Mouse (Mus musculus) limb, embryonic 15.5 days (tissue): ENCODE measurements around the gene Adnp. TPM values are rescaled to one million over a fixed set of nuclear protein-coding genes. Genes with fewer than 3 reads are reported as not detected.

ENCODE experiments used
- ATAC-seq: fragments of 200-750 bp; cut with Nextera tagmentation; 2 replicates; pipeline ENCODE4 v1.8.0; 2017; ENCODE audit warnings: low read depth, moderate TSS enrichment; ENCODE audit not compliant: insufficient number of reproducible peaks, low FRiP score, low TSS enrichment
- H3K27ac ChIP-seq: fragments of 300-500 bp; sonication (generic); 2 replicates; pipeline ENCODE4 v1.5.1; 2015; ENCODE audit warnings: moderate library complexity, mild to moderate bottlenecking, inconsistent platforms
- H3K27me3 ChIP-seq: fragments of 300-500 bp; sonication (generic); 2 replicates; pipeline ENCODE4 v1.6.1; 2015; ENCODE audit warnings: inconsistent platforms
- H3K36me3 ChIP-seq: fragments of 300-500 bp; sonication (generic); 2 replicates; pipeline ENCODE4 v1.6.1; 2015; ENCODE audit warnings: inconsistent platforms
- H3K4me1 ChIP-seq: fragments of 300-500 bp; sonication (generic); 2 replicates; pipeline ENCODE4 v1.6.1; 2015; ENCODE audit warnings: inconsistent platforms
- H3K4me2 ChIP-seq: fragments of 300-500 bp; sonication (generic); 2 replicates; pipeline ENCODE4 v1.6.1; 2015; ENCODE audit warnings: mild to moderate bottlenecking, inconsistent platforms
- H3K4me3 ChIP-seq: fragments of 300-500 bp; sonication (generic); 2 replicates; pipeline ENCODE4 v1.5.1; 2015; ENCODE audit warnings: mild to moderate bottlenecking, inconsistent platforms
- H3K9ac ChIP-seq: fragments of 300-500 bp; sonication (generic); 2 replicates; pipeline ENCODE4 v1.6.1; 2015; ENCODE audit warnings: inconsistent platforms
- H3K9me3 ChIP-seq: fragments of 300-500 bp; sonication (generic); 2 replicates; pipeline ENCODE4 v1.6.1; 2016; ENCODE audit warnings: inconsistent platforms
- WGBS: fragments of 180-500 bp; shearing (Covaris S2); methylation state at CpG from one replicate; pipeline ENCODE4 v1.1.7; 2015; 5-methylcytosine and 5-hydroxymethylcytosine counted together
- polyA plus RNA-seq: library from polyadenylated mRNA; unstranded; fragments of >200 nt; fragmentation: Nextera tagmentation; extraction: Ambion mirVana; gene quantifications from 2 replicates; pipeline ENCODE4 v1.2.1, GENCODE M21; 2015

The Adnp gene
- polyA plus RNA-seq, 1 experiment from 2014 or later: 3.6 TPM

DNA sequence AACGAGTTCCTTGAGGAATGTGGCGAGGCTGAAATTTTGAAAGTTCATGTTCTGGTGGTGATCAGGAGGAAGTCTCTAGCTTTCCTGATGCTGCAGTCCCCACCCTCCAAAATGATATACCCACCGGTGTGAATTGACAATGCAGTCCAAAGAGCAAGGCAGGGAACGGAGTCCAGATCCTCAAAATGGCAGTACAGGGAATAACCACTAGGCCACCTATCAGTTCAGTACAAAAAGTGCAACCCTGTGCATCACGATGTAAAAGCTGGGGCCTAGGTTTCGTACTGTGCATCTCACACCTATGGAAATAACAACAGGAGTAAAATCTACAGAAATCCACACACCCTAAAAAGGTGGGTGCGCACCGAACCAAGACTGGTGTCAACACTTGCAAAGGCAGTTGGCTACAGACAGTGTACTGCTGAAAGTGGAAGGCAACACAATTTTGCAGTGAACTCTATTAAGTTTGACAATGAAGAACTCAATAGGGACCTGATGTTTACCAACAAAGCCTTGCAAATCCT is 2.4 kb downstream of the Adnp start:
- 75% methylated on average over 8 of the region's 8 CpGs for WGBS
- peaks cover 19% of the 10 kb centered on the region for H3K36me3 ChIP-seq
- peak overlapping the region; percentile 62 for H3K4me2 ChIP-seq

DNA sequence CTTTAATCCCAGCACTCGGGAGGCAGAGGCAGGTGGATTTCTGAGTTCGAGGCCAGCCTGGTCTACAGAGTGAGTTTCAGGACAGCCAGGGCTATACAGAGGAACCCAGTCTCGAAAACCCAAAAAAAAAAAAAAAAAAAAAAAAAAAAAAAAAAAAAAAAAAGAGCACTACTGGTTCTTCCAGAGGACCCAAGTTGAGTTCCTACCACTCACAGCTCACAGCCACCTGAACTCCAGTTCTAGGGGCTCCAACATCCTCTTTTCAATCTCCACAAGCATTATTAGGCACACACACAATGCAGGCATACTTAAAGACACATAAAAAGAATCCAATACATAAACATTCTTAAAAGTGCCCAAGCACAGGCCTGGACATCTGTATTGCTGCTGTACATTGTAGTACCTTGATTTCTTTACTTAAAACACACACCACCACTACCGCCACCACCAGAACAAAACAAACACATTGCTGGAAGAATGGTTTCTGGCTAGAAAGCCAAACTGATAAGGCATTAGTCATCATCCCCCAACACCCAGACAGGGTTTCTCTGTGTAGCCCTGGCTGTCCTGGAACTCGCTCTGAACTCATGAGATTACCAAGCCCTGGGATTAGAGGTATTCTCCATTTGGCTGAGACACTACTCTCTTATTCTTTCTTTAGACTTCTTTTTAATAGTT is 6.8 kb downstream of the Adnp start:
- Histone ChIP-seq H3K4me3 (no peak overlapping the region), H3K4me2 (no peak overlapping the region), H3K36me3 (peaks cover 16% of the 10 kb centered on the region), H3K9me3 (no peaks in the 10 kb centered on the region), H3K27me3 (no peaks in the 10 kb centered on the region), H3K27ac (no peak overlapping the region), H3K4me1 (peaks cover 30% of the 10 kb centered on the region), H3K9ac (no peak overlapping the region)
- 78% methylated on average over 4 of the region's 5 CpGs for WGBS
- no peak for ATAC-seq

More for the DNA sequence above, 2.4 kb downstream of the Adnp start:
- H3K9me3 ChIP-seq: no peaks in the 10 kb centered on the region
- no peaks in the 10 kb centered on the region for H3K27me3 ChIP-seq
- peak overlapping the region; percentile 98 for H3K4me3 ChIP-seq
- peaks cover 25% of the 10 kb centered on the region for H3K4me1 ChIP-seq
- H3K27ac ChIP-seq: no peak overlapping the region
- H3K9ac ChIP-seq: no peak overlapping the region
- ATAC-seq: no peak

DNA sequence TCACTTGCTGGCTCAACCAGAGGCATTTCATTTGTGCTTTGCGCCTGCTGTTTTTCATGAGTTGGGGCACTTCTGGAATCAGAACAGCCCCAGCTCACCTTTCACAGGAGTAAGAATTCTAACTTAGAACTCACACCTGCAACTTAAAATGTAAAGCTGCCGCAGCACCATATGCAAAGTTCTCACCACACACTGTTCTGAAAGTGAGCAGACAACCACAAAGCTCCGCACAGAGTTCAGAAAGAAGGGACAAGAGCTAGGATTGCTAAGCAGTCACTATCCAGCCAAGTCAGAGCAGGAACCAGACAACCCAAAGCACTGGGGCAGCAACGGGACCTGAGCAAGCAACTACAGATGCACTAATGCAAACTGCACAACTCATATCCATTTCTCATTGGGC is 7.4 kb downstream of the Adnp start:
- ATAC-seq: no peak
- Histone ChIP-seq H3K27me3 (no peaks in the 10 kb centered on the region), H3K4me1 (peaks cover 24% of the 10 kb centered on the region), H3K4me2 (no peak overlapping the region), H3K27ac (peak overlapping the region; percentile 22; the same call in 1 of the 2 replicates), H3K36me3 (peaks cover 16% of the 10 kb centered on the region), H3K4me3 (no peak overlapping the region), H3K9ac (no peak overlapping the region), H3K9me3 (no peaks in the 10 kb centered on the region)
- 64% methylated on average over 4 of the region's 4 CpGs for WGBS

DNA sequence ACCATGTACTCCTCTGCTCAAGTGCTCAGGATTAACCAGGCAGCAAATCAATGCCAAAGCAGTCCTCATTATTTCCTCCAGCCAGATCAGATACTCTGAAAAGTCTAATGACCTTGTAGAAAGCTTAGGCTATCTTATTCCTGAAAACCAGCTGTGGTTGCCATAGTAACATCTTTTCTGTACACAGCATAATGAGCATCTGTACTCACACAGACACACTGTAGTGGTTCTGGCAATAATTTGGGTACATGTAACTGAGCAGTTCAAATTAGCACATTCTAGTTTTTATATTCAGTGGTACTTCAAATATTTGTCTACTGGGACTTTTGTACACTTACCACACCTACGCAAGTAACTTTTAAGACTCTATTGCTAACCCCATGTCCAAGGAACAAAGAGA is 8.5 kb downstream of the Adnp start:
- H3K27ac ChIP-seq: no peak overlapping the region
- no peak overlapping the region for H3K9ac ChIP-seq
- 67% methylated on average over 1 of the region's 1 CpGs for WGBS
- no peak overlapping the region for H3K4me3 ChIP-seq
- H3K9me3 ChIP-seq: no peaks in the 10 kb centered on the region
- no peak for ATAC-seq
- no peaks in the 10 kb centered on the region for H3K27me3 ChIP-seq
- H3K36me3 ChIP-seq: peaks cover 14% of the 10 kb centered on the region
- peaks cover 21% of the 10 kb centered on the region for H3K4me1 ChIP-seq
- no peak overlapping the region for H3K4me2 ChIP-seq

DNA sequence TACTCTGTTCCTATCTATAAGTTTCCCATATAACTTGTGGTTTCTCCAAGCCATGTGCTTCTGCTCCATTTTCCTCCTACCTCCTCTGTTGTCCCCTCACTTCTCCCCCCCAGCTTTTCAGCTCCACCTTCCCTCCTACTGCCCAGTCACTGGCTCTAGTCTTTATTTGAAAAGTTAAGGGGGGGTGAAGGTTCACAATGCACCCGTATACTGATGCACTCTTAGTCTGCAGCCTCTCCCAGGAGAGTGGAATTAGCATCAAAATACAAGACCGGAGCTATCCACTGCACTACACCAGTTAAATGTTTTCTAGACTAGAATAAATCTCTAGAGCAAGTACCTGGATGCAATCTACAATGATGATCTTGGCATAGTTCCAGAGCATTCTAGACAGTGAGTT is 11.2 kb downstream of the Adnp start:
- ATAC-seq: no peak
- Histone ChIP-seq H3K27ac (no peak overlapping the region), H3K4me2 (no peak overlapping the region), H3K4me1 (peaks cover 33% of the 10 kb centered on the region), H3K9me3 (no peaks in the 10 kb centered on the region), H3K9ac (no peak overlapping the region), H3K4me3 (no peak overlapping the region), H3K27me3 (no peaks in the 10 kb centered on the region), H3K36me3 (peaks cover 10% of the 10 kb centered on the region)
- 53% methylated on average over 2 of the region's 2 CpGs for WGBS

DNA sequence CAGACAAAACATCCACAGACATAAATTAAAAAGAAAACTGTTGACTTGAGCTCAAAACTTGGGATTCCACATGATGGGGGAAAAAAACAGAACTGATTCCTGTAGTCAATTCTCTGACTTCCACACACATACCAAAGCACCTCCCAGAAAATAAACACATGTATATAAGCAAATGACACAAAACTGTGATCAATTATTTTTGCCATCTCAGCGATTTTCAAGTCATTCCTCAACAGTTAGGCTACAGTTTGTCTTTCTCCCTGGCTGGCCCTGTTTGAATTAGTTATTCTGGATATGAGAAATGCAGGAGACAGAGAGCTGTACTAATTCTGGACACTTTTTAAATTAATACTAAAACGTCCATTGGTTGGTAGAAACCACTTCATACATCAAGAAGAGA is 13.2 kb downstream of the Adnp start:
- Histone ChIP-seq H3K27me3 (no peaks in the 10 kb centered on the region), H3K4me3 (no peak overlapping the region), H3K9me3 (no peaks in the 10 kb centered on the region), H3K9ac (no peak overlapping the region), H3K27ac (no peak overlapping the region), H3K4me1 (peaks cover 27% of the 10 kb centered on the region), H3K4me2 (no peak overlapping the region), H3K36me3 (peaks cover 13% of the 10 kb centered on the region)
- WGBS: 79% methylated on average over 2 of the region's 2 CpGs
- no peak for ATAC-seq

DNA sequence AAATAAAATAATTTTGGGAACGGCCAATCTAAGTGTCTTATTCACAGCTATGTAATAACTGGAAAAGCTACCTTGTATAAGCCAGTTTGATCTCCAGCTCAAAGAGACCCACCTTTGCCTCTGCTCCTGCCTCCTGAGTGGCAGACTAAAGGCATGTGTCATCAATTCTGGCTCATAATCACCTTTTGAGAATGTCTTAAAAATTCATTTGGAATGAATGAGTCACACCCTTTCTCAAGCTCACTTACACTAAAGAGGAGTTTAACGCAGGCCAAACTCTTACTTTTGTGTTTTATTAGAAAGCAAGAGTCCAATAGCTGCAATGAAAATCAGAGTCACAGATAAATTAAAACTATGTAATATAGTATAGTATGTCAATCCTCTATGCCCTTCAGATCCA is 15.1 kb downstream of the Adnp start:
- ATAC-seq: no peak
- Histone ChIP-seq H3K4me3 (no peak overlapping the region), H3K9ac (no peak overlapping the region), H3K27ac (no peak overlapping the region), H3K4me2 (no peak overlapping the region), H3K9me3 (no peaks in the 10 kb centered on the region), H3K36me3 (peaks cover 17% of the 10 kb centered on the region), H3K4me1 (peaks cover 26% of the 10 kb centered on the region), H3K27me3 (no peaks in the 10 kb centered on the region)
- 61% methylated on average over 2 of the region's 2 CpGs for WGBS

DNA sequence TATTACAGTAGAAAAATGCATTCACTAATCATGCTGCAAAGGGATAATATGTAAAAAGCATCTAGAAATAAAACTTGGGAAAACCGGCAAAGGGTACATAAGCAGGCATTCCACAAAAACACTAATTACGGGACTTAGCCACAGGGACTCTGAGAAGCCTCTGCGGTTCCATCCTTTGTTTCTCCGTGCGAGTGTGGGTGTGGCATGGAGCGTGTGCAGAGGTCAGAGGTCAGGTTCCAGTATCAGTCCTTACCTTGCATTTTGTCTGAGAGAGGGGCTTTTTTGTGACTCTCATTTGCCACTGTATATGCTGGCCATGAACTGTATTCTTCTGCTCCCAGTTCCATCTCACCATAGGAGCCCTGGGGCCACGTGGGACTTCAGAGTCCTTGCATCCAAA is 31.0 kb downstream of the Adnp start:
- Histone ChIP-seq H3K9ac (no peak overlapping the region), H3K4me3 (no peak overlapping the region), H3K27ac (no peak overlapping the region), H3K36me3 (peaks cover 37% of the 10 kb centered on the region), H3K27me3 (no peaks in the 10 kb centered on the region), H3K9me3 (no peaks in the 10 kb centered on the region), H3K4me2 (no peak overlapping the region), H3K4me1 (peaks cover 6% of the 10 kb centered on the region; the same call in 1 of the 2 replicates)
- ATAC-seq: no peak
- WGBS: 54% methylated on average over 7 of the region's 7 CpGs

DNA sequence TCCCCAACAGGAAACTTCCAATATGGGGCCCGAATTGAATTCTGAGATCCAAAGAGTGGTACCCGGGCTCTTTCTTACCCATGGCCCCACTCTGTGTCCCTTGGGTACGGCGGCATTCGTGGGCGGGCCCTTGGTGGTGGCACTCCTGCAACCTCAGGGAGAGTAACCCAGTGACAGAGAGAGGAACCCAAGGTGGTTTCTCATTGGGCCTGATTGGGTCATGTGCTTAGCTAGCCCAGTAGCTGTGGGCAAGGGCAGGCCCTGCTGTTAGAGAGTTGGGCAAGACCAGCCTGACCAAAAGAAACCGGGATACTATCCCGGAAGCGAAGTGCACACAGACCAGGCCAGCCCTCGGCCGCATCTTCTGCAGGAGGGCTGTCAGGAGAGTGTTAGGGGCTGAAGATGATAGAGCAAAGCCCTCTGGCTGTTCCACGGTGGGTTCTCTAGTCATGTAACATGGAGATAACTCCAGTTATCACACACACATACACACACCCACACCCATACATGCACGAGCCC is 36.7 kb downstream of the Adnp start:
- Histone ChIP-seq H3K27ac (peak overlapping the region; percentile 81), H3K27me3 (no peaks in the 10 kb centered on the region), H3K9ac (no peak overlapping the region), H3K4me1 (peaks cover 39% of the 10 kb centered on the region), H3K9me3 (no peaks in the 10 kb centered on the region), H3K4me3 (peak overlapping the region; percentile 8; the same call in 1 of the 2 replicates), H3K36me3 (peaks cover 13% of the 10 kb centered on the region; the same call in 1 of the 2 replicates), H3K4me2 (peak overlapping the region; percentile 32)
- 8% methylated on average over 13 of the region's 13 CpGs for WGBS
- no peak; the same call in 1 of the 2 replicates for ATAC-seq

DNA sequence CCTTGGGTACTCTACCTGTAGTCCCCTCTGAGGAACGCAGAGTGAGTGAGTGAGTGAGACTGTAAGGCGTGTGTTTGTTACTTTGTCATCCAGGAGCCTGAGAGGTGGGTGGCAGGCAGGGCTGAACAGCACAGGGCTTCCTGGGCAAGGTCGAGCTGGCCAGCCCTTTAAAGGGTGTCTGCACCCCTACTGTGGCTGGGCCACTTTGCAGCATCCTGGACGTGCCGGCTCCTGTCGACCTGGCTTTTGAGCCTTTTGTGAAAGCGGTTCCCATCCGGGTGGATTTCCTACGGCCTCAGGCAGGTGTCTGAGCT is 37.2 kb downstream of the Adnp start:
- WGBS: 6% methylated on average over 9 of the region's 9 CpGs
- ATAC-seq: no peak
- Histone ChIP-seq H3K4me3 (peak overlapping the region; percentile 8; the same call in 1 of the 2 replicates), H3K4me2 (peak overlapping the region; percentile 32), H3K27me3 (no peaks in the 10 kb centered on the region), H3K27ac (peak overlapping the region; percentile 81), H3K9ac (no peak overlapping the region), H3K9me3 (no peaks in the 10 kb centered on the region), H3K36me3 (peaks cover 8% of the 10 kb centered on the region; the same call in 1 of the 2 replicates), H3K4me1 (peaks cover 39% of the 10 kb centered on the region)

DNA sequence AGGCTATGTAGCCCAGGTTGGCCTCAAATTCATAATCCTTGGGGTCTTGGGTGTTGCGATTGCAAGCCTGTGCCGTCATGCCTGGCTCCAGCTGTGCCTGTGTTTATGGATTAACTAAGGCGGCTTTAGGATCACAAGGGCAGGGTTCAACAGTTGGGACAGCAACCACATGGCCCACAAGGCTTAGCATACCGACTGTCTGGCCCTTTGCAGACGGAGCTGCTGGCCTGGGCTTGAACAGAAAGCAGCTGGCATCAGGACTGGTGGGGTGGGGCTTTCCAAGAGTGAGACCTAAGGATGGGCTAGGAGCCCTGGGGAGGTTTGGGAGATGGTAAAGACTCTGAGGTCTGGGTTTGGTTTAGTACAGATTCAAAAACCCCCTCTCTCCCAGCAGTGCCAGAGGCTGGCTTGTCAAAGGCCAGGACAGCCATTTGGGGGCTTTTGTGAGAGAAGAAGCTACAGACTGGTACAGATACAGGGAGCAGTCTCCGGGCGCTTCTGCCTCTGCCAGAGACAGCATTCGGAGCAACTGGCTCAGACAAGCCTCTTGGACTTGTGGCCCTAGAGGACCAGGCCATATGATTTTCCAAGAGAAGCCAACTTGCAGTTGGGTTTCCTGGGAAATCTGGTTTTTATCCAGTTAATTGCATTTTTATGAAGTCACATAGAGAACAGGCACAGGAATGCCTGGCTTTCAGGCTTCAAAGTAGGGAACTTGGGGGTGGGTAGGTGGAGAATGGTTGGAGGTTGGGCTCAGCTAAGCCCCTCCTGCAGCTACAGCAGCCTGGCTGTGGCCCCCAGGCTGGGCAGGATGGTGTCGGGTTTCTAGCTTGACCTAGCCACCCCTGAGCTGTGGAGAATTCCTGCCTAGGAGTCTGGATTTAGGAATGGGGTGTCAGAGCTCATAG is 37.8 kb downstream of the Adnp start:
- peak overlapping the region; percentile 8; the same call in 1 of the 2 replicates for H3K4me3 ChIP-seq
- H3K27ac ChIP-seq: peak overlapping the region; percentile 81
- ATAC-seq: peak; percentile 37; the same call in 1 of the 2 replicates
- 17% methylated on average over 9 of the region's 9 CpGs for WGBS
- 0 out of 2 replicates have a peak, but pooled peaks cover 8% of the 10 kb centered on the region for H3K36me3 ChIP-seq
- H3K4me2 ChIP-seq: peak overlapping the region; percentile 32
- H3K27me3 ChIP-seq: no peaks in the 10 kb centered on the region
- H3K9ac ChIP-seq: no peak overlapping the region
- H3K9me3 ChIP-seq: no peaks in the 10 kb centered on the region
- peaks cover 39% of the 10 kb centered on the region for H3K4me1 ChIP-seq

DNA sequence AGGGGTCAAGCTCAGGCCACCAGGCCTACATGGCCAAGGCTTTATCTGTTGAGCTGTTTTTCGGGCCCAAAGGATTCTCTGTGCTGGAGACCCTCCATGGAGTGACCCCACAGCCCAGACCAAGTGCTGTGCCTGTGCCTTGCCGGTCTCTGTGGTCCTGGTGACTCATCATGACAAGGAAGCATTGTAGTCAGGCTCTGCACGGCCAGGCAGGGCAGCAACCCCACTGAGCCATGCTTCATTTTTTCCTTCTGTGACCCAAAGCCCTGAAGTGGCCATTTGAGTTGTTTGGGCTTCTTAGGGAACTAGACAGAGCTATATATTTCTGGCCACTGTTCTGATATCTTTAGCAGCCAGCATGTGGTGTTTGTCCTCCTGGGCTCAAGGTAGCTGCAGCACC is 39.1 kb downstream of the Adnp start:
- 0 out of 2 replicates have a peak, but pooled peaks cover under 1% of the 10 kb centered on the region for H3K36me3 ChIP-seq
- no peak overlapping the region for H3K9ac ChIP-seq
- WGBS: 53% methylated on average over 3 of the region's 3 CpGs
- H3K4me2 ChIP-seq: no peak overlapping the region
- H3K27ac ChIP-seq: no peak overlapping the region
- H3K4me3 ChIP-seq: no peak overlapping the region
- no peaks in the 10 kb centered on the region for H3K27me3 ChIP-seq
- no peak for ATAC-seq
- no peaks in the 10 kb centered on the region for H3K9me3 ChIP-seq
- H3K4me1 ChIP-seq: peaks cover 39% of the 10 kb centered on the region
